Mouse (Mus musculus) induced T-regulatory cell, adult 2 months (primary cell): ENCODE measurements around the gene Adgrl2.

Experiments used
- DNase-seq: peaks from one replicate; pipeline ENCODE4 v3.0.0-alpha.2; 2012; ENCODE audit warnings: low read depth

The Adgrl2 gene

GRCm38 (mm10) chr3:148821632-148822031 lies 168.7 kb downstream of the Adgrl2 start:
- no peak for DNase-seq

GRCm38 (mm10) chr3:148819323-148820046 lies 170.9 kb downstream of the Adgrl2 start:
- DNase-seq, result no peak

GRCm38 (mm10) chr3:148818414-148819105 lies 171.8 kb downstream of the Adgrl2 start:
- DNase-seq, result no peak

- no peak for DNase-seq
These were observed 172.9 kb downstream of the Adgrl2 start for GRCm38 (mm10) chr3:148817491-148817890.

GRCm38 (mm10) chr3:148813121-148813520 lies 177.2 kb downstream of the Adgrl2 start:
- DNase-seq, result no peak

DNA sequence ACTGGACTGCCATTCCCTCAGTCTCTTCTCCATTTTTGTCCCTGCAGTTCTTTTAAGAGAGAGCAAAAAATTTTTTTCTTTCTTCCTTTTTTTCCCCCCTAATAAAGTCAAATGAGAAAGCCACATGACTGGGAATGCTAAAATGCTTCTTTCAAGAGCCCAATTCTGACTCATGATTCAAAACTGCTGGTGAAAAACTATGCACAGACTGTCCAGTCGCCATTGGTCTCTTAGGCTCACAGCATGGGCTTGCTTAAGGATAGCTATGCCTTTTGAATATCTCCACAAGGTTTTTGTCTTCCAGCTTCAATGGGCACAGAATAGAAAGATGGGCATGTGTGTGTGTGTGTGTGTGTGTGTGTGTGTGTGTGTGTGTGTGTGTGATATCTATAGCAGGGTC lies 178.3 kb downstream of the Adgrl2 start:
- no peak for DNase-seq

- DNase-seq, result no peak
These were observed 183.4 kb downstream of the Adgrl2 start for GRCm38 (mm10) chr3:148806977-148807376.

DNA sequence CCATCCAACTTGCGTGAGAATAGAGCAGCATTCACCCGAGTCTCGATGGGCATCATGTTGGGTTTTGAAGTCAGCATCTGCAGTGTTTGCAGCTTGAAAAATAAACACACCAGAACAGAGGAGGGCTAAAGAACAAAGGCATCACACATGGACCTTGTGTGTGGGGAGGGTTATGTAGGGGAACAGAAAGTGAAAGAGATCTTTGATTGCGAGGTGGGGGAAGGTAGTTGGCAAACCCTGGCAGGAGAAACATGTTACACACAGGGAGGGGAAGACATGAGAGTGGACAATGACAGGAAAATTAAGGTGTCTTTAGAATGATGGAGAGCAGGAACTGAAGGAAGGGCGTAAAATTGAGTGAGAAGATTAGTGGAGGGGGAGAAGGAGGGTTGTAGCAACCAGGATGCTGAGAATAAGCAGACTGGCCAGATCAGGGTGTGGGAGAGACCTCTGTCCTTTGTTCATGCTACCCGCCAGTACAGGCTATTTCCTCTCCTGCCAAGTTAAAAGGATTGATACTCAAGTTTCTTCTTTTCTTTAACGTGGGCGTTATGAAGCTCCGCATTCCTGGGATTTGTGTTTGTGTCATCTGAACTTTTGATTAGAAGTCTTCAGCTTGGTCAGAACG lies 197.0 kb downstream of the Adgrl2 start:
- no peak for DNase-seq

- no peak for DNase-seq
These were observed 220.0 kb downstream of the Adgrl2 start for GRCm38 (mm10) chr3:148770310-148770709.
